Mouse (Mus musculus): ENCODE data around the gene Ubn1. TPM values are rescaled to one million over a fixed set of nuclear protein-coding genes. Genes with fewer than 3 reads are reported as not detected.

Gene Ubn1
- 18.5 and 20.0 TPM in 2 replicates for polyA plus RNA-seq (2016; fragmentation: Nextera tagmentation; extraction: Ambion mirVana)

GRCm38 (mm10) chr16:5049774-5050234, at the start of gene Ubn1, which contains the start of gene Glyr1:
Gene Ubn1, plus strand, starts transcription at chr16:5050057.
Gene Glyr1, minus strand, starts transcription at chr16:5049863.
- Histone ChIP-seq H3K4me1 (peaks cover 31% of the 10 kb centered on the region), H3K9me3 (no peaks in the 10 kb centered on the region), H3K27ac (replicated peaks) (peak within 1 kb of the TSS; percentile 95), H3K27me3 (replicated peaks; ENCODE audit: low read depth, poor library complexity, severe bottlenecking) (no peaks in the 10 kb centered on the region), H3K36me3 (replicated peaks) (peaks cover 53% of the 10 kb centered on the region), H3K4me3 (peak within 1 kb of the TSS; percentile 97)
- peak; percentile 99 for DNase-seq (ENCODE audit: low spot score)
- WGBS: under 1% methylated on average over 56 of the region's 56 CpGs

DNA sequence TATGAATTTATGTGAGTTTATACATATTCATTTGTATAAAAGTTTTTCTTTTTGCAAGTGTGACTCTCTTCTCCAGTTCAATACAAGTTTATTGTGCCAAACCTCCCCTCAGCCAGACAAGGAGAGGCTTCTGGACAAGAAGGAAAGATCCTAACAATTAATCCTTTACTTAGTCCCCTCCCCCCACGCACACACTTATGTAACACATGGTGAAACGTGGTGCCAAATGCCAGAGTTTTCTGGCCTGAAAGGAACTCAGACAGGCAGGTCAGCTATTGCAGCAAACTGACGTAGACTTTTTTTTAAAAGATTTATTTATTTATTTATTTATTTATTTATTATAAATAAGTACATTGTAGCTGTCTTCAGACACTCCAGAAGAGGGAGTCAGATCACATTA, 49.2 kb upstream of the Ubn1 start:
- H3K4me3 ChIP-seq: no peak overlapping the region
- no peak for DNase-seq (ENCODE audit: low spot score)
- H3K27ac ChIP-seq (replicated peaks): no peak overlapping the region
- no peaks in the 10 kb centered on the region for H3K9me3 ChIP-seq
- H3K4me1 ChIP-seq: 0 out of 2 replicates have a peak, but pooled peaks cover 5% of the 10 kb centered on the region
- H3K36me3 ChIP-seq (replicated peaks): no peaks in the 10 kb centered on the region
- WGBS: 77% methylated on average over 3 of the region's 3 CpGs
- H3K27me3 ChIP-seq (replicated peaks; ENCODE audit: low read depth, poor library complexity, severe bottlenecking): no peaks in the 10 kb centered on the region

DNA sequence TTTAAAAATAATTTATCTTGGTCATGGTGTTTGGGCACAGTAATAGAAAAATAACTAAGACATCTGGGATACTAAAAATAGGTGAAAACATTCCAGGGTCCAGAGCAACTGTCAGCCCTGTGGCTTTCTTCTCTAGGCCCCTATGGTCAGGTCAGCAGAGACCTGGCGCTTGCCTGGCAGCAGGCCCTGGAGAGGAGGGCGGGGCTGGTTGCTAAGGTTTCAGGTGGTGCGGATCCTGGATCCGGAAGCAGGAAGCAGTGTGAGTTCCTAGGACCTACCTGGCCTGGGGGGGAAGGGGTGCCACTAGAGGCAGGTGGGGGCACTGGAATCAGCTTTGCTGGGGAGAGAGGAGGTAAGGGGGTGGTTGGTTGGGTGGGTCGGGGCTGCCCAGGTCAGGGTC, 42.8 kb upstream of the Ubn1 start, which contains the start of gene Smim22:
Gene Smim22, plus strand, starts transcription at position 222 of the 400 bp plus-strand sequence.
- WGBS: 45% methylated on average over 5 of the region's 5 CpGs
- Histone ChIP-seq H3K9me3 (no peaks in the 10 kb centered on the region), H3K27ac (replicated peaks) (peak within 1 kb of the TSS; percentile 45; the same call in 1 of the 2 replicates), H3K4me1 (peaks cover 13% of the 10 kb centered on the region), H3K36me3 (replicated peaks) (peaks cover 21% of the 10 kb centered on the region), H3K27me3 (replicated peaks; ENCODE audit: low read depth, poor library complexity, severe bottlenecking) (no peaks in the 10 kb centered on the region), H3K4me3 (peak within 1 kb of the TSS; percentile 29; the same call in 1 of the 2 replicates)
- peak; percentile 35 for DNase-seq (ENCODE audit: low spot score)

DNA sequence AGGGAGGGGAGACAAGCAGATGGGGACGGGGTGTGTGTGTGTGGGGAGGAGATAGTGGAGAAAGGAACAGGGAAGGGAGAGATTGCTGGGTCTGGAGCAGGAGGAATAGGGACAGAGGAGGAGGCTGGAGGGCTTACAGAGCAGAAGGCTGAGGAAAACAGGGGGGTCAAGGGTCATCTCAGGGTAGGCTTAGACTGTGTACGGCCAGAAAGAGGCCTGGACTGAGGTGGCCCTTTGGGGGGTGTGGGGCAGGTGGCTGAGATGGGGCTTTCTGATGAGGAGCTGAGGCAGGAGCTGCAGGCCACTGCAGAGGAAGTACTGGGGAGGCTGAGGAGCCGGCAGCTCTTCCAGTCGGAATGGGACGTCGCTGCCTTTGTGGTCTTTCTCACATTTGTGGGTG, 42.4 kb upstream of the Ubn1 start:
- peaks cover 21% of the 10 kb centered on the region for H3K36me3 ChIP-seq (replicated peaks)
- 36% methylated on average over 6 of the region's 6 CpGs for WGBS
- H3K27me3 ChIP-seq (replicated peaks; ENCODE audit: low read depth, poor library complexity, severe bottlenecking): no peaks in the 10 kb centered on the region
- peaks cover 17% of the 10 kb centered on the region for H3K4me1 ChIP-seq
- H3K27ac ChIP-seq (replicated peaks): peak overlapping the region; percentile 45; the same call in 1 of the 2 replicates
- DNase-seq (ENCODE audit: low spot score): no peak
- no peaks in the 10 kb centered on the region for H3K9me3 ChIP-seq
- peak overlapping the region; percentile 29; the same call in 1 of the 2 replicates for H3K4me3 ChIP-seq

DNA sequence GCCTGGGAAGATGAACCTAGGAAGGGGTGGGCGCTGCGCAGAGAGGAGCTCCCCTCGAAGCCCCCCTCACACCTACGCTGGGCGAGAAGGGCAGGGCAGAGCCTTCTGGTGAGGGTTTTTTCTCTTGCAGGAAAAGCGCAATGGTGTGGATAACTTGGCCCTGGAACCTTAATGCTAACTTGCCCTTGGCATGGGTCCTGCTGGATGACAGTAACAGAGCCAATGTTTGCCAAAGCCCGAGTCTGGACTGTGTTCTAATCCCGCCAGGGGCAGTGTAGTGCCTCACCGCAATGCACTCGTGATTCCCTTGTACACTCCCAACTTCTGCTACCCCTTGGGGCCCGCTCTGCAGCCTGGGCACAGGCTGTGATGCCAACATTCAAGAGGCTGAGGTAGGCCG, 41.8 kb upstream of the Ubn1 start:
- no peak overlapping the region for H3K27ac ChIP-seq (replicated peaks)
- peaks cover 23% of the 10 kb centered on the region for H3K4me1 ChIP-seq
- no peaks in the 10 kb centered on the region for H3K9me3 ChIP-seq
- 85% methylated on average over 12 of the region's 12 CpGs for WGBS
- H3K4me3 ChIP-seq: no peak overlapping the region
- H3K36me3 ChIP-seq (replicated peaks): peaks cover 21% of the 10 kb centered on the region
- H3K27me3 ChIP-seq (replicated peaks; ENCODE audit: low read depth, poor library complexity, severe bottlenecking): no peaks in the 10 kb centered on the region
- DNase-seq (ENCODE audit: low spot score): no peak

DNA sequence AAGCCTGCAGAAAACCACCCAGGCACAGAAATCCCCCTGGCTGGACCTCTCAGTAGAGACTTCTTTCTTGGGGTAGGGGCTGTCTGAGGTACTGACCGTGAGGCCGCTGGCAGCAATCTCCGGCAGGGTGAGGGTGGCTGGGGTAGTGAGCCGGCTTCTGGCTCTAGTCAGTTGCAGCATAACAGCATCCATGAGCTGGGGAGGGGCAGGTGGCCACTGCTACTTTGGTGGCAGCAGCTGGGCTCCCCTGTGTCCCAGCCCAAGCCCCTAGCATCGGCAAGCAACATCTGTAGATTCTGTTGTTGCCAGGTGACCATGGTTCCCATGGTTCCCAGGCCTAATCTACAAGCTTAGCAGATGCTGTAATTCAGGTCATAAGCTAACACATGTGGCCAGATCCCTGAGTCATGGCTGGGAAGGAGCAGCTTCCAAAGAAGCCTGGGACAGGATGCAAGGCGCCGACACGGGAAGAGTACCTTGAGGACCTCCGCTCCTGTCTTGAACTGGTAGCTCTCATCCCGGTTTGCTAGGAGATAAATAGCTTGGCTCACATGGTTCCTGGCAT, 39.4 kb upstream of the Ubn1 start:
- WGBS: 90% methylated on average over 10 of the region's 10 CpGs
- no peak overlapping the region for H3K27ac ChIP-seq (replicated peaks)
- no peaks in the 10 kb centered on the region for H3K27me3 ChIP-seq (replicated peaks; ENCODE audit: low read depth, poor library complexity, severe bottlenecking)
- H3K4me1 ChIP-seq: peaks cover 23% of the 10 kb centered on the region
- no peak for DNase-seq (ENCODE audit: low spot score)
- H3K9me3 ChIP-seq: no peaks in the 10 kb centered on the region
- H3K36me3 ChIP-seq (replicated peaks): peaks cover 35% of the 10 kb centered on the region
- no peak overlapping the region for H3K4me3 ChIP-seq

DNA sequence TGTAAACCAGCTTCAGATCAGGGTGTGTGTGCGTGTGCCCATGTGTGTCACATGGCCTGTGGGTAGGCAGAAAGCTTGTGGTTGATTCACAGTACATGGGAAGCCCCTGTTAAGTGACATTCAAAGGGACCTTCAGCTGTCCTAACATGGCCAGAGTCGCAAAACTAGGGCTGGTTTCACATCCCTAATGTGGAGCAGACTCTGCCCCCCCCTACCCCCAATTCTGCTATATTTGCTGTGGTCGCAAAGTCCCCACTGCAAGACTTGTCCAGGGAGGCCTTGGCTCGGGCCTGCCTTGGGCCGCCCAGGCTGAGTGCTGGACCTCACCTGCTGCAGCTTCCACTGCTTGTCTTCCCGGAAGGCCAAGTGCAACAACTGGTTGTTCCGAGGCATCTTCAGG, 38.6 kb upstream of the Ubn1 start:
- DNase-seq (ENCODE audit: low spot score): no peak
- no peak overlapping the region for H3K27ac ChIP-seq (replicated peaks)
- no peak overlapping the region for H3K4me3 ChIP-seq
- peaks cover 43% of the 10 kb centered on the region for H3K36me3 ChIP-seq (replicated peaks)
- no peaks in the 10 kb centered on the region for H3K27me3 ChIP-seq (replicated peaks; ENCODE audit: low read depth, poor library complexity, severe bottlenecking)
- peaks cover 23% of the 10 kb centered on the region for H3K4me1 ChIP-seq
- 87% methylated on average over 7 of the region's 7 CpGs for WGBS
- no peaks in the 10 kb centered on the region for H3K9me3 ChIP-seq

DNA sequence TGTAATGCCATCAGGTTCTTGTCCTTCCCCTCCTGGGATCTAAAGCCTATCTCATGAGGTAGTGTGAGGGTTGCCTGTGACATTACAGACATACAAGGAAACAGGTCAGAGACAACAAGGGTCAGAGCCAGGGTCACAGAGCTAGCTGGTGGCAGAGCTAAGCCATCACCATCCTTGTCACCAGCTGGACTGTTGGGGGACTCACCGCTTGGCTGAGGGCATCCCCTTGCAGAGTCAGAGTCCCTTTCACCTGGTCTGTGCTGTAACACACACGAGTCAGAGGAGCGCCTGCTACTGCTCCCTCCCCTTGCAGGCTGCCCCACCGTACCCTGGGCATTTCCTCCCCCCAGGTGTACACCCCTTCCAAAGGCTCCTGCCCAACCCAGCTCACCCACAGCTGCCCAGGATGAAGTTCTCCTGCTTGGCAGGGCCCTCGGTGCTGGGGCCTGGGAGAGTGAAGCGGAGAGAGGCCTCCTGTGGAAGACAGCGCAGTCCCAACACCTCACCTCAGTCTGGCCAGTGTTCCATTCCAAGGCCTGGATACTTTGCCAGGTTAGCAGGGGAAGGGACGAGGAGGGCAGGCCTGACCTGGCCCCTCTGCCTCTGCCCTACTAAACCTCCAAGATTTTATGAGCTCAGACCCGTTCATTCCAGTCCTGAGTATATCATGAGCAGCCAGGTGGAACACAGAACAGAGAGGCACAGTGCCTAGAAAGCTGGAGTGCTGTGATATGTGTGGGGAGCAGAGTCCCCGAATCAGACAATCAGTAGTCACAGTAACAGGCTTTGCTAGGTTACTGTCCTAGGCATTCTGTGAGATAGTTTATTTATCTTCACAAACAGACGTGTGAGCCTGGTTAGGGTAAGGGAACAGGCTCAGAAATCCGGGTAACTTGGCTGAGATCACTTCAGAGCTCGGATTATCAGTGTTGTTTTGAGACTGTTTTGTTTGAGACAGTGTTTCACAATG, 37.5 kb upstream of the Ubn1 start:
- peaks cover 20% of the 10 kb centered on the region for H3K4me1 ChIP-seq
- 58% methylated on average over 13 of the region's 13 CpGs for WGBS
- peak overlapping the region; percentile 36; the same call in 1 of the 2 replicates for H3K27ac ChIP-seq (replicated peaks)
- no peaks in the 10 kb centered on the region for H3K27me3 ChIP-seq (replicated peaks; ENCODE audit: low read depth, poor library complexity, severe bottlenecking)
- H3K4me3 ChIP-seq: peak overlapping the region; percentile 75
- H3K36me3 ChIP-seq (replicated peaks): peaks cover 53% of the 10 kb centered on the region
- no peak for DNase-seq (ENCODE audit: low spot score)
- H3K9me3 ChIP-seq: no peaks in the 10 kb centered on the region

- Histone ChIP-seq H3K4me1 (peaks cover 13% of the 10 kb centered on the region), H3K27me3 (replicated peaks; ENCODE audit: low read depth, poor library complexity, severe bottlenecking) (no peaks in the 10 kb centered on the region), H3K9me3 (no peaks in the 10 kb centered on the region), H3K27ac (replicated peaks) (peak within 1 kb of the TSS; percentile 84), H3K36me3 (replicated peaks) (peaks cover 63% of the 10 kb centered on the region), H3K4me3 (peak within 1 kb of the TSS; percentile 75)
- WGBS: under 1% methylated on average over 63 of the region's 63 CpGs
- peak; percentile 99 for DNase-seq (ENCODE audit: low spot score)
Observed at GRCm38 (mm10) chr16:5013054-5013838, 36.6 kb upstream of the Ubn1 start, which contains the start of gene Rogdi. Gene Rogdi, minus strand, starts transcription at chr16:5013553.

GRCm38 (mm10) chr16:5014578-5014977, 35.3 kb upstream of the Ubn1 start:
- no peak overlapping the region for H3K27ac ChIP-seq (replicated peaks)
- peaks cover 66% of the 10 kb centered on the region for H3K36me3 ChIP-seq (replicated peaks)
- no peaks in the 10 kb centered on the region for H3K9me3 ChIP-seq
- 96% methylated on average over 4 of the region's 4 CpGs for WGBS
- no peak overlapping the region for H3K4me3 ChIP-seq
- DNase-seq (ENCODE audit: low spot score): no peak
- no peaks in the 10 kb centered on the region for H3K27me3 ChIP-seq (replicated peaks; ENCODE audit: low read depth, poor library complexity, severe bottlenecking)
- peaks cover 13% of the 10 kb centered on the region for H3K4me1 ChIP-seq

DNA sequence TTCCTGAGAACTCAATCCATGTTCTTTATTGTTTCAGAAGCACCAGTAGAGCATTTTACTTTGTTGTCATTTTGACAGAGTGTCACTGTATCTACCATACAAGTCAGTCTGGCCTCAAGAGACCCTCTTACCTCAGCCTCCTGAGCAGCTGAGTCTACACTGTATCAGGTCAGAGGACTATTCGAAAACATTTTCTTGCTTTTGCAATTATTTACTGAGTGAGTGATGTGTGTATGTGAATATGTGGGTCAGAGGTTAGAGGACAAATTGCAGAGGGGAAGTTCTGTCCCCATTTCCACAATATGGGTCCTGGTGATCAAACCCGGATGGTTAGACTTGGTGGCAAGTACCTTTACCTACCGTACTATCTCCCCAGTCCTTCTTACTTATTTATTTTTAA, 25.8 kb upstream of the Ubn1 start:
- Histone ChIP-seq H3K9me3 (no peaks in the 10 kb centered on the region), H3K4me1 (no peaks in the 10 kb centered on the region), H3K36me3 (replicated peaks) (peaks cover 99% of the 10 kb centered on the region), H3K27me3 (replicated peaks; ENCODE audit: low read depth, poor library complexity, severe bottlenecking) (no peaks in the 10 kb centered on the region), H3K4me3 (no peak overlapping the region), H3K27ac (replicated peaks) (no peak overlapping the region)
- 92% methylated on average over 3 of the region's 3 CpGs for WGBS
- DNase-seq (ENCODE audit: low spot score): no peak

DNA sequence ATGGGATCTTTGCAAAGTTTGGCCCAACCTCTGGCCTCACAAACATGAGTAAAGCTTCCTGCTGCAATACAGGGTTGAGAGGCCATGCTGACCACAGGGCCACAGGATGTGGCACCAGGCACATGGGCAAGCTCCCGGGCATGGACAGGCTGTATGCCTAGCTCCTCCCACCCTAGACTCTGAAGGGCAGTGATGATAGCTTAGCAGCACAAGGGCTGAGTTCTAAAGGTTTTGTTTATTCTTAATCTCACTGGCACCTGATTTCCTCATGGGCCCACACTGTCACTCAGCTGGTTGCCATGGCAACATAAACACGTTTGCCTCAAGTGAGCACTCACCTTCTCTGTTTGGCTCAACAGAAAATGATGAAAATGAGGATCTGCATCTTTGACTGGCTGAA, 20.0 kb upstream of the Ubn1 start:
- WGBS: 74% methylated on average over 2 of the region's 2 CpGs
- H3K4me3 ChIP-seq: no peak overlapping the region
- no peak for DNase-seq (ENCODE audit: low spot score)
- peaks cover 99% of the 10 kb centered on the region for H3K36me3 ChIP-seq (replicated peaks)
- H3K9me3 ChIP-seq: no peaks in the 10 kb centered on the region
- no peaks in the 10 kb centered on the region for H3K4me1 ChIP-seq
- H3K27ac ChIP-seq (replicated peaks): no peak overlapping the region
- no peaks in the 10 kb centered on the region for H3K27me3 ChIP-seq (replicated peaks; ENCODE audit: low read depth, poor library complexity, severe bottlenecking)
